Mouse (Mus musculus): ENCODE data around the gene Ubxn1.

The Ubxn1 gene

DNA sequence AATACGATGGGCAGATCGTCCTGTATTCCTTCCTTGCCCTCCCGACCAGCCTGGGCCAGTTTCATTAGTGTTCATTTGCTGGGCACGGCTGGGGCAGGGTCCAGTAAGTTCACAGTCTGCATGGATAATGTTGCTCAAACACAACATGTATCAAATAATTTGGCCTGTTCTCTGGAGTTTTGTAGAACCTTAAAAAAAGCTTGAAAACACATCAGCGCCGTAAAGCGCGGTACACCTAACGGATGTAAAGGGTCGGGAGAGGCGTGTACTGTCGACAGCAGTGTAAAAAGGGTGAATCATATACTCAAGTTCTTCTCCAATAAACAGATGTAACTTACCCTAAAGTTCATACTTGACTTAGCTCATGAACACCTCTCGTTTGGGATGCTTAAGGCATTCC, 27.3 kb downstream of the Ubxn1 start:
- DNase-seq (ENCODE audit: low read depth, low spot score), result no peak

GRCm38 (mm10) chr19:8899079-8899478, 27.8 kb downstream of the Ubxn1 start:
- no peak for DNase-seq (ENCODE audit: low read depth, low spot score)

- no peak for DNase-seq (ENCODE audit: low read depth, low spot score)
Observed at GRCm38 (mm10) chr19:8903412-8903811, 32.1 kb downstream of the Ubxn1 start.

DNA sequence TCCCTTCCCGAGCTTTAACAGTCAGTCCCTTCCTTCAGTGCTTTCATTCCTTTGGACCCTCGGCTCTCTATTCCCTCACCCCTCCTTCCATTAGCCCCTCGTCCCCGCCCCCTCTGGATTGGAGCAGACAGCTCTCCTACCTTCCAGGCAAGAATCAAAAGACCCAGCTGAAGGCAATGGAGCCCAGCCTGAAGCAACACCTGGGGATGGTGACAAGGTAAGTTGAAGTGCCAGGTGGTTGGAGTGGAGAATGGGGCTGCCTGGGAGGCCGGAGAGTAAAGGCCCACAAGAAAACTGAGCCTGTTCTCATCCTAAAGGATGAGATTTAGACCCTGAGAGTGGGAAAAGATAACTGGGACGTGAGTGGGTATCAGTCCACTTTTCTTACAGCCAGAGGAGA, 37.2 kb downstream of the Ubxn1 start:
- DNase-seq (ENCODE audit: low read depth, low spot score), result no peak

DNA sequence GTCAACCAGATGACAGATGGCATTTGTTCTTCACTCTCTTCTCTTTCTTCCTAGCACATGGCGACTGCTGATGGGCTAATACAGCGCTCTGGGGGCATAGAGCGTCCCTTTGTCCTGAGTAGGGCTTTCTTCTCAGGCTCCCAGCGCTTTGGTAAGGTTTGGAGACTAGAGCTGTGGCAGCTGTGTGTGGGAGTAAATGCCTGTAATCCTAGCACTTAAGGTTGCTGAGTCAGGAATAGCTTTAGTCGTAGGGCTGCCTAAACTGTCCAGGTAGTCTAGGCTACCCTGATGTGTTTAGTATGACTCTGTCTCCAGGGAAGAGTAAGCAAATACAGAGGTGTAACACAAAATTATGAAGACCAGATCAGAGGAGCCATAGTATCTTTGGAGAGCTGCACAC, 40.5 kb downstream of the Ubxn1 start:
- no peak for DNase-seq (ENCODE audit: low read depth, low spot score)

DNA sequence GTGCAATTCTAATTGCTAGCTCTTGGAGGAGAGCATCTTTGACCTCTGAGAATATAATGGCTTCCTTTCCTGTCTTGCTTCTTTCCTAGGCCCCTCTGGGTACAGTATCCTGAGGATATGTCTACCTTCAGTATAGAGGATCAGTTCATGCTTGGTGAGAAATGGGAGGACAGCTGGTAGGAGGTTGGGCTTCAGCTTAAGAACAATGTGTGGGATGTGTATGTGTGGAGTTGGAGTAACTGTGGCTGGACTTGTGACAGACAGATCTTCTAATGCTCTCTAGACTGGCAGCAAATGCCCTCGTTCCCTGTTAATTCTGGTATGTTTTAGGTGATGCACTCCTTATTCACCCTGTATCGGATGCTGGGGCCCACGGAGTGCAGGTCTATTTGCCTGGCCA, 42.9 kb downstream of the Ubxn1 start:
- no peak for DNase-seq (ENCODE audit: low read depth, low spot score)

- no peak for DNase-seq (ENCODE audit: low read depth, low spot score)
Observed at GRCm38 (mm10) chr19:8919000-8919399, 47.7 kb downstream of the Ubxn1 start.

DNA sequence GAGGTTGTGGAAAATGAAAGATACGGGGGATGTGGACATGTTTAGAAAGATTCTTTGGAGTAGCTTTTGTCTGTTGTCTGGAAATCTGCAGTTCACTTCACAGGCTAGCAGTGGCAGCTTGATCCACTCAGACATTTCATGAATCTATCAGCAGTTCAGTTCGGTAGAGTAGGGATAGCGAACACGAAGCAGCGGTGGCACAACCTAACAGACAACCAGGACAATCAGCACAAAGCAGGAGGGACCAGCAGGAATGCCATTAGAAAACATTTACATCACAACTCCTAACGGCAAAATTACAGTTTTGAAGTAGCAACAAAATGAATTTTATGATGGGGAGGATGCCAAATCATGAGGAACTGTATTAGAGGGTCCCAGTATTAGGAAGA, 48.4 kb downstream of the Ubxn1 start:
- no peak for DNase-seq (ENCODE audit: low read depth, low spot score)

GRCm38 (mm10) chr19:8920073-8920736, 48.9 kb downstream of the Ubxn1 start, which contains the start of gene B3gat3:
TSS of gene B3gat3 (plus strand) at chr19:8920374.
- peak; percentile 88 for DNase-seq (ENCODE audit: low read depth, low spot score)

DNA sequence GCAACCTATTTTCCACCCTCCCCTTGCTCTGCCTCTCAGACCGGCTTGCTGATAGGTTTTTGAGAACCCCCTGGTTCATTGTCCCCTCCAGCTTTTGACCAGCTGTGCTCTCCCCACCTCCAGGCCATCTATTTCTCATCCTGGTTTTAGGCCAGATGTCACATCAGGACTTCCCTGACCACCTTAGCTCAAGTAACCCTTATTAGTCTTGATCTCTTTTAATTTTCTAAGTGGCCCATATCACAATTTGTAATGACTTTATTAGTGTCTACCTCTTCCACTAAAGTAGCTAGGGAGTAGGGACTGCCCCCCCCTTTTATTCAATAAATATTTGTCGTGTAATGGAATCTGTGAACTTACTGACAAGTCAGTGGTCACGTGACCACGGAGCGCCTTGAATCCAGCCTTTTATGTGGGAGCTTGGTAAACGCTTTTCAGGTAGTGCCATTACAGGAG, 49.6 kb downstream of the Ubxn1 start:
- no peak for DNase-seq (ENCODE audit: low read depth, low spot score)

- no peak for DNase-seq (ENCODE audit: low read depth, low spot score)
Observed at GRCm38 (mm10) chr19:8921741-8922140, 50.4 kb downstream of the Ubxn1 start.
